Mouse (Mus musculus) midbrain, postnatal 0 days (tissue): ENCODE measurements around the gene Ormdl3. TPM values are rescaled to one million over a fixed set of nuclear protein-coding genes. Genes with fewer than 3 reads are reported as not detected.

ENCODE experiments used
- ATAC-seq: fragments of 200-750 bp; cut with Nextera tagmentation; 2 replicates; pipeline ENCODE4 v1.8.0; 2017; ENCODE audit warnings: moderate number of reproducible peaks, mild to moderate bottlenecking, moderate TSS enrichment, moderate library complexity; ENCODE audit not compliant: low FRiP score
- DNase-seq: peaks from one replicate; pipeline ENCODE4 v3.0.0-alpha.2; 2015; ENCODE audit warnings: low spot score
- H3K27ac ChIP-seq: fragments of 300-500 bp; sonication (generic); 2 replicates; pipeline ENCODE4 v1.5.1; 2014; ENCODE audit warnings: low read depth, mild to moderate bottlenecking, low read length, mixed read lengths
- H3K27me3 ChIP-seq: fragments of 300-500 bp; sonication (generic); 2 replicates; pipeline ENCODE4 v1.6.1; 2014; ENCODE audit warnings: low read length, control low read depth, mixed read lengths; ENCODE audit not compliant: insufficient read depth
- H3K36me3 ChIP-seq: fragments of 300-500 bp; sonication (generic); 2 replicates; pipeline ENCODE4 v1.6.1; 2014; ENCODE audit warnings: low read length, control low read depth, mixed read lengths; ENCODE audit not compliant: insufficient read depth
- H3K4me1 ChIP-seq: fragments of 300-500 bp; sonication (generic); 2 replicates; pipeline ENCODE4 v1.6.1; 2014; ENCODE audit warnings: mild to moderate bottlenecking, control low read depth, antibody characterized with exemption, low read length, mixed read lengths; ENCODE audit not compliant: insufficient read depth
- H3K4me2 ChIP-seq: fragments of 300-500 bp; sonication (generic); 2 replicates; pipeline ENCODE4 v1.6.1; 2014; ENCODE audit warnings: low read depth, mild to moderate bottlenecking, low read length, mixed read lengths; ENCODE audit not compliant: poor library complexity, severe bottlenecking
- H3K4me3 ChIP-seq: fragments of 300-500 bp; sonication (generic); 2 replicates; pipeline ENCODE4 v1.5.1; 2014; ENCODE audit warnings: low read depth, mild to moderate bottlenecking, low read length, moderate library complexity
- H3K9ac ChIP-seq: fragments of 300-500 bp; sonication (generic); replicated peaks from 2 replicates; pipeline ENCODE4 v1.6.1; 2014; ENCODE audit warnings: mild to moderate bottlenecking, low read length, moderate library complexity, mixed read lengths; ENCODE audit not compliant: poor library complexity, severe bottlenecking
- H3K9me3 ChIP-seq: fragments of 300-500 bp; sonication (generic); 2 replicates; pipeline ENCODE4 v1.6.1; 2016; ENCODE audit warnings: low read length, control low read depth
- CTCF ChIP-seq: IDR thresholded peaks from 2 replicates; pipeline ENCODE4 v1.5.1; 2016; ENCODE audit warnings: antibody characterized with exemption, mild to moderate bottlenecking
- WGBS: fragments of 180-500 bp; shearing (Covaris S2); extraction: QIAGEN DNeasy Blood & Tissue Kit; methylation state at CpG from one replicate; pipeline ENCODE4 v1.1.7; 2014; 5-methylcytosine and 5-hydroxymethylcytosine counted together
- polyA plus RNA-seq: library from polyadenylated mRNA; unstranded; fragments of >200 nt; fragmentation: Nextera tagmentation; extraction: Ambion mirVana; gene quantifications from 2 replicates; pipeline ENCODE4 v1.2.1, GENCODE M21; 2015
- total RNA-seq: library from RNA; depleted of rRNA; stranded (reverse); fragments of >200 nt; gene quantifications from 2 replicates; pipeline ENCODE4 v1.2.3, GENCODE M21; 2014

The Ormdl3 gene
- total and polyA plus RNA-seq, 2 experiments from 2014 or later: 111 to 115 TPM

DNA sequence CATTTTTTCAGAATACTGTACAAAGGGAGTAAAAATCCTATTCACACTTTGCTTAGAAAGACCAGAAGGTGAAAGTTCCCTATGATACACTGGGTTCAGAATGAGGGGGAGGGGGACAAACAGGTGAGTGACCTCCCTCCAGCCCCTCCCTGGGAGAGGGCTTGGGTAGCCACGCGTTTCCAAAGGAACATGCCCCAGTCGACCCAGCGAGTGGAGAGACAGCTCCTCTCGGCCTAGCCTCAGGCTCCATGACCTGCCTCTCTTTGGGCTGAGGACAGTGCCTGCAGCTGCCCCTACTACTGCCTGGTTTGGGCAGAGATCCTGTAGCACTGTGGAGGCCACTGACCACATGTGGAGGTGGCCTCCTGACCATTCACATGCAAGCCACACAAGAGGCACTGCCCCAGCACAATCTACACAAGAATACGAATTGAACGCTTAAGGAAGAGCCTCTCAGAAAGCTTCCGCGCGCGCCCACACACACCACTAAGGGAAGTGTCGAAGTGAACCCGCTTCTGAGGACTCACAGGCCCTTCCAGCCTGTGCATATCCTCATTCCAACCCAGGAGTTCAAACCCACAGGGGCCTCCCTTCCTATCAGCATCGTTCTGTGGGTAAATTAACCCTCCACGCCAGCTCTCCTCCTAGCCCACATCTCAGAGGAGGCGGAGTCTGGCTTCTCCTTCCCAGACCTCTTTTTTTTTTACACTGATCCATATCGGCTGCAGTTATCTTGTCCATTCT, 5.7 kb downstream of the Ormdl3 start:
- peaks cover 14% of the 10 kb centered on the region for H3K4me1 ChIP-seq
- no peak for DNase-seq
- no peak overlapping the region for H3K4me2 ChIP-seq
- no peak overlapping the region for H3K9ac ChIP-seq
- WGBS: 71% methylated on average over 17 of the region's 17 CpGs
- no peaks in the 10 kb centered on the region for H3K27me3 ChIP-seq
- no peaks in the 10 kb centered on the region for H3K9me3 ChIP-seq
- no peak for TF ChIP-seq CTCF
- peaks cover 17% of the 10 kb centered on the region for H3K36me3 ChIP-seq
- no peak overlapping the region for H3K4me3 ChIP-seq
- no peak for ATAC-seq
- H3K27ac ChIP-seq: no peak overlapping the region

GRCm38 (mm10) chr11:98580301-98581121, 6.7 kb downstream of the Ormdl3 start:
- no peaks in the 10 kb centered on the region for H3K9me3 ChIP-seq
- H3K4me1 ChIP-seq: peaks cover 5% of the 10 kb centered on the region
- 74% methylated on average over 16 of the region's 16 CpGs for WGBS
- H3K27me3 ChIP-seq: no peaks in the 10 kb centered on the region
- DNase-seq (no peak), ATAC-seq (no peak)
- peaks cover 17% of the 10 kb centered on the region for H3K36me3 ChIP-seq
- no peak overlapping the region for H3K27ac ChIP-seq
- H3K4me3 ChIP-seq: no peak overlapping the region
- H3K9ac ChIP-seq: no peak overlapping the region
- no peak for TF ChIP-seq CTCF
- no peak overlapping the region for H3K4me2 ChIP-seq

- WGBS: 80% methylated on average over 5 of the region's 5 CpGs
- TF ChIP-seq CTCF: no peak
- no peak for DNase-seq
Observed at GRCm38 (mm10) chr11:98577776-98578175, 9.4 kb downstream of the Ormdl3 start.

DNA sequence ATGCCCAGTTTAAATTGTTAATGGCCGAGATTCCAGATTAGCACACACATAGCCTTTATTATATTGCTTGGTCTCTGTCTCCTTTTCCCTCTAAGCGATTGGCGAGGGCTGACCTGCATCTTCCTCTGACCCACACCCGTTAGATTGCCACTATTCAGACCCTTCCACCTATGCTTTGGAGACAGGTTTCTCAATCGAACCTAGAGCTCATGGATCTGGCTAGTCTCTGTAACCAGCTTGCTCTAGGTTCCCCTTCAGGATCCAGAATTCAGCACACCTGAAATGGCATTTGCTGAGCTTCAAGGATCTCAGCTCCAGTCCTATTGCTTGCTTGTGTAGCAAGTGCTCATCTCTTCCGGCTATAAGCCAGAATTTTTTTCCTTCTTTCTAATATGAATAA, 17.7 kb downstream of the Ormdl3 start:
- no peak overlapping the region for H3K27ac ChIP-seq
- H3K4me2 ChIP-seq: no peak overlapping the region
- H3K36me3 ChIP-seq: no peaks in the 10 kb centered on the region
- TF ChIP-seq CTCF: no peak
- no peaks in the 10 kb centered on the region for H3K4me1 ChIP-seq
- no peak overlapping the region for H3K9ac ChIP-seq
- 80% methylated on average over 6 of the region's 6 CpGs for WGBS
- no peak for ATAC-seq
- H3K4me3 ChIP-seq: no peak overlapping the region
- H3K27me3 ChIP-seq: no peaks in the 10 kb centered on the region
- no peak for DNase-seq
- H3K9me3 ChIP-seq: no peaks in the 10 kb centered on the region

More at GRCm38 (mm10) chr11:98577776-98578175, 9.4 kb downstream of the Ormdl3 start:
- H3K4me2 ChIP-seq: no peak overlapping the region
- no peaks in the 10 kb centered on the region for H3K4me1 ChIP-seq
- H3K9me3 ChIP-seq: no peaks in the 10 kb centered on the region
- no peak overlapping the region for H3K4me3 ChIP-seq
- H3K9ac ChIP-seq: no peak overlapping the region
- H3K27me3 ChIP-seq: no peaks in the 10 kb centered on the region
- no peak for ATAC-seq
- H3K27ac ChIP-seq: no peak overlapping the region
- H3K36me3 ChIP-seq: peaks cover 9% of the 10 kb centered on the region

GRCm38 (mm10) chr11:98568326-98568725, 18.8 kb downstream of the Ormdl3 start:
- peak; percentile 28 for TF ChIP-seq CTCF
- Histone ChIP-seq H3K27me3 (no peaks in the 10 kb centered on the region), H3K4me2 (no peak overlapping the region), H3K9me3 (no peaks in the 10 kb centered on the region), H3K27ac (no peak overlapping the region), H3K36me3 (no peaks in the 10 kb centered on the region), H3K9ac (no peak overlapping the region), H3K4me3 (no peak overlapping the region), H3K4me1 (no peaks in the 10 kb centered on the region)
- DNase-seq: no peak
- WGBS: 91% methylated on average over 8 of the region's 8 CpGs
- no peak for ATAC-seq

- H3K27me3 ChIP-seq: no peaks in the 10 kb centered on the region
- no peak for TF ChIP-seq CTCF
- no peak overlapping the region for H3K27ac ChIP-seq
- no peak overlapping the region for H3K4me3 ChIP-seq
- WGBS: 79% methylated on average over 13 of the region's 13 CpGs
- DNase-seq: no peak
- no peaks in the 10 kb centered on the region for H3K4me1 ChIP-seq
- H3K9ac ChIP-seq: no peak overlapping the region
- no peaks in the 10 kb centered on the region for H3K9me3 ChIP-seq
- no peak for ATAC-seq
- H3K36me3 ChIP-seq: no peaks in the 10 kb centered on the region
- no peak overlapping the region for H3K4me2 ChIP-seq
Observed at GRCm38 (mm10) chr11:98563921-98564414, 23.2 kb downstream of the Ormdl3 start.
